Mouse (Mus musculus) midbrain, embryonic 11.5 days (tissue): ENCODE measurements around the gene Srsf4. TPM values are rescaled to one million over a fixed set of nuclear protein-coding genes. Genes with fewer than 3 reads are reported as not detected.

Experiments
- polyA plus RNA-seq: library from polyadenylated mRNA; unstranded; fragments of >200 nt; fragmentation: Nextera tagmentation; extraction: Ambion mirVana; gene quantifications from 2 replicates; pipeline ENCODE4 v1.2.1, GENCODE M21; 2014

Srsf4 gene
- polyA plus RNA-seq, 1 experiment from 2014 or later: 157 TPM

Other genes with a start within 250 kb of the Srsf4 start
- gene Ptpru, start 35.3 kb upstream of the Srsf4 start, polyA plus RNA-seq: 9.6 and 11.4 TPM in 2 replicates
- gene Mecr, start 30.1 kb upstream of the Srsf4 start, polyA plus RNA-seq: 39.8 and 40.3 TPM in 2 replicates
- 0.79 and 0.84 TPM in 2 replicates for gene Tmem200b, start 48.2 kb downstream of the Srsf4 start, polyA plus RNA-seq
- gene Gm10300, start 201.1 kb downstream of the Srsf4 start, polyA plus RNA-seq: 0.07 TPM in 1 of 2 replicates, not detected in the other
- 210 and 230 TPM in 2 replicates for gene Epb41, start 201.7 kb downstream of the Srsf4 start, polyA plus RNA-seq